Mouse (Mus musculus): ENCODE measurements around the gene Wiz.

Gene Wiz

GRCm38 (mm10) chr17:32341102-32341501 is 48.1 kb downstream of the Wiz start:
- CTCF ChIA-PET = interaction anchor here in 1 of 4 experiments (0.5 kb wide), 1 partner anchor 79 kb away, joined by 7 read pairs; no protein-coding TSS in a partner anchor
- POLR2A ChIA-PET = interaction anchor here in 2 of 4 experiments (0.6 to 2.2 kb wide), 6 partner anchors 9 to 239 kb away, joined by 3 to 8 read pairs (median 3); partner anchors contain the start of gene Akap8l (in 2 of the 2)

GRCm38 (mm10) chr17:32340110-32340509 is 49.1 kb downstream of the Wiz start:
- ChIA-PET POLR2A (interaction anchor here in 1 of 4 experiments (0.9 to 2.2 kb wide), 2 partner anchors 10 to 16 kb away, joined by 3 to 8 read pairs; partner anchors contain the start of gene Akap8l), CTCF (no interaction called here)

GRCm38 (mm10) chr17:32335869-32336268 is 53.4 kb downstream of the Wiz start:
- CTCF ChIA-PET = no interaction called here
- POLR2A ChIA-PET = interaction anchor here in 3 of 4 experiments (0.8 to 2.1 kb wide), 7 partner anchors 14 to 46 kb away, joined by 3 to 9 read pairs (median 5); partner anchors contain the start of genes Akap8l (in 2 of the 3) and Akap8 (in 1 of the 3)

GRCm38 (mm10) chr17:32334921-32335320 is 54.3 kb downstream of the Wiz start:
- CTCF ChIA-PET = interaction anchor here in 1 of 4 experiments (0.6 kb wide), 1 partner anchor 97 kb away, joined by 6 read pairs; no protein-coding TSS in a partner anchor
- POLR2A ChIA-PET = interaction anchor here in 3 of 4 experiments (0.7 to 4.6 kb wide), 12 partner anchors 12 to 498 kb away, joined by 3 to 20 read pairs (median 4); partner anchors contain the start of genes Akap8l (in 2 of the 3) and Akap8 (in 1 of the 3)

GRCm38 (mm10) chr17:32333675-32334303 is 55.5 kb downstream of the Wiz start:
- POLR2A ChIA-PET = interaction anchor here (0.9 to 4.6 kb wide), 11 partner anchors 11 to 497 kb away, joined by 3 to 25 read pairs (median 3); partner anchors contain the start of genes Akap8 (in 3 of the 4) and Akap8l (in 1 of the 4)
- CTCF ChIA-PET = no interaction called here

GRCm38 (mm10) chr17:32327501-32327900 is 61.7 kb downstream of the Wiz start:
- CTCF ChIA-PET = interaction anchor here in 2 of 4 experiments (0.7 kb wide), 2 partner anchors 32 to 277 kb away, joined by 3 to 4 read pairs; no protein-coding TSS in a partner anchor
- POLR2A ChIA-PET = interaction anchor here in 2 of 4 experiments (0.6 to 1.8 kb wide), 3 partner anchors 13 to 1794 kb away, joined by 3 to 4 read pairs (median 3); partner anchors contain the start of gene Akap8l (in 1 of the 2)

- CTCF ChIA-PET = interaction anchor here in 1 of 4 experiments (1.3 kb wide), 1 partner anchor 8 kb away, joined by 4 read pairs; no protein-coding TSS in a partner anchor
- POLR2A ChIA-PET = interaction anchor here in 2 of 4 experiments (1.0 to 11.7 kb wide), 8 partner anchors 8 to 758 kb away, joined by 3 to 130 read pairs (median 10); partner anchors contain the start of genes Akap8l (in 1 of the 2) and Pknox1 (in 1 of the 2)
Observed at GRCm38 (mm10) chr17:32322809-32323208, 66.4 kb downstream of the Wiz start.

GRCm38 (mm10) chr17:32321836-32322235 is 67.4 kb downstream of the Wiz start:
- POLR2A ChIA-PET = interaction anchor here (0.5 to 11.7 kb wide), 56 partner anchors 8 to 758 kb away, joined by 3 to 130 read pairs (median 4); partner anchors contain the start of genes Akap8l (in 4 of the 4), Brd4 (in 3 of the 4), Ephx3 (in 1 of the 4) and Pknox1 (in 1 of the 4)
- CTCF ChIA-PET = interaction anchor here in 2 of 4 experiments (0.5 to 1.9 kb wide), 7 partner anchors 9 to 736 kb away, joined by 3 to 11 read pairs (median 4); no protein-coding TSS in a partner anchor

- POLR2A ChIA-PET = interaction anchor here (0.5 to 11.7 kb wide), 73 partner anchors 8 to 279 kb away, joined by 3 to 130 read pairs (median 4); partner anchors contain the start of genes Akap8l (in 4 of the 4), Brd4 (in 3 of the 4) and Ephx3 (in 1 of the 4)
- CTCF ChIA-PET = interaction anchor here in 2 of 4 experiments (0.6 to 1.9 kb wide), 8 partner anchors 9 to 178 kb away, joined by 3 to 11 read pairs (median 4); no protein-coding TSS in a partner anchor
Observed at GRCm38 (mm10) chr17:32321390-32321734, 67.9 kb downstream of the Wiz start.

GRCm38 (mm10) chr17:32320597-32321389 is 68.4 kb downstream of the Wiz start, which contains the start of gene Akap8:
TSS of gene Akap8 (minus strand) at chr17:32321238.
- CTCF ChIA-PET = interaction anchor here in 2 of 4 experiments (0.6 to 1.9 kb wide), 7 partner anchors 29 to 178 kb away, joined by 3 to 11 read pairs (median 4); no protein-coding TSS in a partner anchor
- POLR2A ChIA-PET = interaction anchor here (0.7 to 11.7 kb wide), 76 partner anchors 8 to 278 kb away, joined by 3 to 130 read pairs (median 4); partner anchors contain the start of genes Akap8l (in 4 of the 4), Brd4 (in 3 of the 4) and Ephx3 (in 1 of the 4)

- CTCF ChIA-PET = interaction anchor here in 2 of 4 experiments (0.6 to 0.7 kb wide), 2 partner anchors 64 to 140 kb away, joined by 3 to 9 read pairs; no protein-coding TSS in a partner anchor
- POLR2A ChIA-PET = interaction anchor here (0.6 to 11.7 kb wide), 26 partner anchors 9 to 585 kb away, joined by 3 to 130 read pairs (median 6); partner anchors contain the start of genes Brd4 (in 3 of the 4) and Akap8l (in 1 of the 4)
Observed at GRCm38 (mm10) chr17:32319950-32320349, 69.3 kb downstream of the Wiz start.

- POLR2A ChIA-PET = interaction anchor here in 3 of 4 experiments (0.6 to 11.7 kb wide), 12 partner anchors 9 to 226 kb away, joined by 3 to 130 read pairs (median 3); partner anchors contain the start of gene Akap8l (in 1 of the 3)
- CTCF ChIA-PET = no interaction called here
Observed at GRCm38 (mm10) chr17:32317708-32318107, 71.5 kb downstream of the Wiz start.

- ChIA-PET POLR2A (interaction anchor here in 2 of 4 experiments (0.9 to 11.7 kb wide), 13 partner anchors 8 to 82 kb away, joined by 3 to 130 read pairs (median 4); partner anchors contain the start of gene Akap8l (in 1 of the 2)), CTCF (no interaction called here)
Observed at GRCm38 (mm10) chr17:32317032-32317431, 72.2 kb downstream of the Wiz start.

DNA sequence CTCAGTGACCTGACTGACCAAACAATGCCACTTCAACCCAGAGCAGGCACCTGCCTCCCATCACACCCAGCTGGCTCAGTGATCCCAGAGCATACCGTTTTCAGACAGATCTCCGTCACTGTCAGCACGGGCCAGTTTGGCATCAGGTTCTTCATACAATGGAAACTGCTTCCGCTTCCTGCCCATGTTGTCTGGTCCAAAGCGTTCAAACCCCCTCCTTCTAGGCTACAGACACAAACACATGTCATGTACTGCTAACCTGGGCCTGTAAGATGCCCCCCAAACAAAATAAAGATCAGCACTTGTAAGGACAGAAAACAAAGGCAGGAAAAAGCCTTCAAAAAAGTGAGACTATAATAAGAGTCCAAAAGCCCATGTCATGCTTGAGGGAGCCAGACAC is 73.7 kb downstream of the Wiz start:
- CTCF ChIA-PET = no interaction called here
- POLR2A ChIA-PET = interaction anchor here in 2 of 4 experiments (1.0 to 11.7 kb wide), 7 partner anchors 8 to 48 kb away, joined by 3 to 130 read pairs (median 6); no protein-coding TSS in a partner anchor

DNA sequence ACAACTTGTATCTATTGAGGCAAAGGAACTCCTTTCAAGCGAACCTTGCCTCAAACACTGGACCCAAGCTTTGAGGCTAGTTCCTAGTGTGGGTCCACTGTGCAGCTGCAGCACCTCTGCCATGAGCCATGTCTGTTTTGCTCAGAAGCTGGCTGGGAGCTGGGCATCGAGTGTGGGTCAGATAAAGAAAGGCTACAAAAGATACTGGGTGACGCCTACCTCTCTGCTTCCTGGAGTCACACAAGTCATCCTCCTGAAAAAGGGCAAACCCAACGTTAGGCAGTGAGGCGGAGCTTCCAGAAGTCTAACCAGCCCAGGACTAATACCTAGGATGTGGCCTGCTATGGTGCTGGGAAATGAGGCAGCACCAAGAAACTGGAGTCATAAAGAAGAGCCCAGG is 75.3 kb downstream of the Wiz start:
- ChIA-PET POLR2A (interaction anchor here in 3 of 4 experiments (0.6 to 11.7 kb wide), 11 partner anchors 8 to 649 kb away, joined by 3 to 130 read pairs (median 6); partner anchors contain the start of gene Brd4 (in 2 of the 3)), CTCF (no interaction called here)

GRCm38 (mm10) chr17:32312801-32313200 is 76.4 kb downstream of the Wiz start:
- POLR2A ChIA-PET = interaction anchor here in 2 of 4 experiments (1.2 to 11.7 kb wide), 11 partner anchors 8 to 85 kb away, joined by 3 to 130 read pairs (median 7); partner anchors contain the start of genes Akap8 (in 2 of the 2), Akap8l (in 1 of the 2) and Brd4 (in 1 of the 2)

DNA sequence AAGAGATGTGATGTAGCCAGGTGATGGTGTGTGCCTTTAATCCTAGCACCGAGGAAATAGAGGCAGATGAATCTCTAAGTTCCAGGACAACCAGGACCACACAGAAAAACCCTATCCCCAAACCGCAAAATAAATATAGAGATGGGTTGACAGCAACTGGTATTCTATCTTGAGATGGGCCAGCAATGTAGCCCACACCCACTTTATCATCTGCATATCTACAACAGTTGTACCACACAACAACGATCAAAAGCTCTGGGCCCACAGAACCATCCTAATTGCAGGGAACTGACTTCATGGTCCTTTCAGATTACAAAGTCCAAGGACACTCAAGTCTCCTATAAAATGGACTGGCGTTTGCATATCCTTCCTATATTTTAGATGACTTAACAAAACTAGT is 81.3 kb downstream of the Wiz start:
- POLR2A ChIA-PET = interaction anchor here in 2 of 4 experiments (0.8 to 4.6 kb wide), 8 partner anchors 10 to 43 kb away, joined by 3 to 37 read pairs (median 4); partner anchors contain the start of genes Akap8 (in 1 of the 2) and Akap8l (in 1 of the 2)
- CTCF ChIA-PET = no interaction called here

More at GRCm38 (mm10) chr17:32312801-32313200, 76.4 kb downstream of the Wiz start:
- CTCF ChIA-PET = interaction anchor here in 1 of 4 experiments (0.6 kb wide), 1 partner anchor 33 kb away, joined by 4 read pairs; no protein-coding TSS in a partner anchor

Data from embryonic stem cell, embryonic (primary cell).